Mouse (Mus musculus) liver, embryonic 18 days (tissue): ENCODE measurements around the gene Zcchc10. TPM values are rescaled to one million over a fixed set of nuclear protein-coding genes. Genes with fewer than 3 reads are reported as not detected.

Source experiments
- polyA plus RNA-seq: library from polyadenylated mRNA; depleted of rRNA; stranded (reverse); fragments of >200 nt; gene quantifications from 2 replicates; pipeline ENCODE4 v1.2.3, GENCODE M21; 2012; rRNA removed

The Zcchc10 gene
- 5.4 TPM in 2 replicates for polyA plus RNA-seq

DNA sequence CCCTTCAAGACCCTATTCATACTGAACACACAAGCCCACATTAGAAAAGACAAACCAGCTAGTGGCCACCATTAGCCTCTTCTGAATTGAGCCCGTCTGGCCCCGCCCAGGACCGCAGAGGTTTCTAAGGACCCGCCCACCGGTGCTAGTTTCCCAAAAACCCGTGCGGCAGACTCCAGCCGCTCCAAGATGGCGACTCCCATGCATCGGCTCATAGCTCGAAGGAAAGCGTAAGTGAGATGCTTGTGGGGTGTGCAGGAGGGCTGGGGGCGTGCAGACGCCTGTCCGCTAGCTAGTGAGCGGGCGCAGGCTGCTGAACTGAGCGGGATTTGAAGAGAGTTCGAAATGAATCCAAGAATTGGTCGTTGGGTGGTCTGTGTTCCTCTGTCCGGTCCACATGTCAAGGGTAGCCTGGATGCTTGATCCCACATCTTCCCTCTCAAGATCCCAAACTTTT, at the start of gene Zcchc10:
Zcchc10 (plus strand) TSS at position 168 of the 457 bp plus-strand sequence.

DNA sequence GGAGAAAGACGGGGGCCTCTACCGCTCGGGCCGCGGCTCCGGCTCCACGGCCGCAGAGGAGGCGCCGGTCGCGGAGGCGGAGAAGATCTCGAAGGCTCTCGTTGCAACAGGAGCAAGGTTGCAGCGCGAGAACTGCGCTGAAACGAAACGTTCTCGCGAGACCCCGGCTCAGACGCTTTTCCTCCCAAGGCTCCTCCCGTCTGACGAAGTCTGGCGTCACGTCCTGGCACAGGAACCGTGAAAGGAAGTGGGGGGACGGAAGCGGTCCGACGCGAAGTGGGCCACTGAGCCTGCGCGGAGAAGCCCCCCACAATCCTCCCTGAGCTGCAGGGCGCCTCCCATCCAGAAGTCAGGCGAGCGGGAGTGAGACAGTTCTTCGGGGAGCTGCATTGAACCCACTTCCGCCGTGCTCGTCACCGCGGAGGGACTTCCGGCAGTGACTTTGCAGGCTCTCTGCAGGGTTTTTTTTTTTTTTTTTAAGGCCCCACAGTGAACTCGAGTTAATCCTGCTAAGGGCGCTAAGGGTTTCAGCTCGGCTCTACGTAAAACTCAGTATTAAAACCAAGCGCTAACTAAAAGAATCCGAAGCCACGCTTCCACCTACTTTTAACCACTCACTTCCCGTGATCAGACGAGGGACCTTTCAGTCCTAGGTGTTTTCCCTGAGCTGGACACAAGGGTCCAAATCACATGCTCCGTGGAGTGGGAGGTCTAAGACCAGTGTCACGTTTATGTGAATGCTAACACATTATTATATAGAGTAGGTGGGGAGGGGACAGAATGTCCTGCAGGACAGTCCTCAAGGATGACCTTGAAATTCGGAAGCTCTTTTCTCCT, 23.9 kb upstream of the Zcchc10 start, which contains the start of gene Hspa4:
Hspa4 (minus strand) TSS at position 128 of the 837 bp plus-strand sequence.

DNA sequence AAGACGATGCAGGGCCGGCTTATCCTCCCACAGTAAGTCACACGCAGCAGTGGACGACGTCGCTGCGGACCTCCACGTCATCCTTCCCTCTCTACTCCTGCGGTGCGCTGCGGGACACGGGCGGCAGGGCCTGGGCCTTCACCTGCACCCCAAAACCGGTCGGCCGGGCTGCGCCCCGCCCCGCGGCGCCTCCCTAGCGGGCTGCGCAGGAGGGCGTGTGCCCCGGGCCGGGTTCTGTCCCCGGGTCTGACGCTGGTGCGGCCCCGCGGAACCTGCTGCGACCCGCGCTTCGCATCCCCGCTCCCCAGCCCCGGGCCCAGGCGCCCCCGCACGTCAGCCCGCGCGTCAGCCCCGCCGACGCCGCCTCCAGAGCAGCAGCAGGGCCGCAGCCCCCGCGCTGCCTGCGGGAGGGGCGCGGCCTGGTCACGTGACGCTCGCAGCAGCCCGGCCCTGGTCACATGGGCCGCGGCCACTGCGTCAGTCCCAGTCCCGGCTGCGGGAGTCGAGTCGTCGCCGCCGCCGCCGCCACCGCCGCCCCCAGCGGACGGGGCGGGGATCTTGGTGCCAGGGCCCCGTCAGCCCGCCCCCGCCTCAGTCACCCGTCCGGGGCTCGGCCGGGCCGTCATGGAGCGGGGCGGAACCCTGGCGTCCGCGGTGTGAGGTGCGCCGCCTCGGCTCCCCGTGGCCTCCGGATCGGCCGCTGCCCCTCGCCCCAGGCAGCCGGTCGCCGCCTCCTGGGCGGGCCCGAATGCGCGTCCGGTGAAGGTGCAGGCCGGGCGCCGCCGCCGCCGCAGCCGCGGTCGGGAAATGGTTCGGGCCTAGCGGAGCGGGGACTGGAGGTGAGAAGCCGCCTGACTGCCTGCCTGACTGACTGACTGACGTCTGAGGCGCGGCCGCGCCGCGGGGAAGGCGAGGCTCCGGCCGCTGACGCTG, 26.1 kb downstream of the Zcchc10 start, which contains the start of gene Aff4:
Aff4 (plus strand) TSS at position 543 of the 933 bp plus-strand sequence.

Other genes with a start within 250 kb of the Zcchc10 start
- gene Hspa4, start 24.2 kb upstream of the Zcchc10 start, polyA plus RNA-seq, result 19.8 and 20.3 TPM in 2 replicates
- 6.2 and 6.4 TPM in 2 replicates for gene Aff4, start 26.2 kb downstream of the Zcchc10 start, polyA plus RNA-seq
- gene Leap2, start 98.5 kb downstream of the Zcchc10 start, polyA plus RNA-seq, result 74.6 and 101 TPM in 2 replicates
- 395 and 408 TPM in 2 replicates for gene Uqcrq, start 106.2 kb downstream of the Zcchc10 start, polyA plus RNA-seq
- gene Gdf9, start 106.3 kb downstream of the Zcchc10 start, polyA plus RNA-seq, result 0.26 and 0.31 TPM in 2 replicates
- 0.42 and 0.60 TPM in 2 replicates for gene Gm10447, start 132.4 kb downstream of the Zcchc10 start, polyA plus RNA-seq
- gene Shroom1, start 132.5 kb downstream of the Zcchc10 start, polyA plus RNA-seq, result 6.0 and 7.0 TPM in 2 replicates
- gene Gm9837, start 145.8 kb downstream of the Zcchc10 start, polyA plus RNA-seq, result not detected in 2 replicates
- 0.07 and 0.10 TPM in 2 replicates for gene Gm9945, start 155.5 kb downstream of the Zcchc10 start, polyA plus RNA-seq
- 9.6 and 11.0 TPM in 2 replicates for gene Sowaha, start 155.6 kb downstream of the Zcchc10 start, polyA plus RNA-seq
- 12.5 and 15.9 TPM in 2 replicates for gene Sept8, start 194.6 kb downstream of the Zcchc10 start, polyA plus RNA-seq
- 2.9 and 3.1 TPM in 2 replicates for gene Kif3a, start 242.7 kb downstream of the Zcchc10 start, polyA plus RNA-seq